Mouse (Mus musculus) CD4-positive naive resting alpha-beta T cell, adult 57 days (primary cell): ENCODE measurements around the gene Wdr92. TPM values are rescaled to one million over a fixed set of nuclear protein-coding genes. Genes with fewer than 3 reads are reported as not detected.

Source experiments
- total RNA-seq: library from RNA; stranded (reverse); gene quantifications from one replicate; pipeline ENCODE4 v1.2.4, GENCODE M21; 2023

Gene Wdr92
- total RNA-seq = 9.9 TPM

GRCm38 (mm10) chr11:17181807-17182206 is at the start of gene Wdr92:
Wdr92 (plus strand) TSS chr11:17182107.

GRCm38 (mm10) chr11:17158858-17159737 is 22.8 kb upstream of the Wdr92 start, which contains the start of gene Ppp3r1:
Ppp3r1 (plus strand) TSS chr11:17159263.

GRCm38 (mm10) chr11:17211258-17212140 is 29.6 kb downstream of the Wdr92 start, which contains the start of gene Pno1:
Pno1 (minus strand) TSS chr11:17211568.

DNA sequence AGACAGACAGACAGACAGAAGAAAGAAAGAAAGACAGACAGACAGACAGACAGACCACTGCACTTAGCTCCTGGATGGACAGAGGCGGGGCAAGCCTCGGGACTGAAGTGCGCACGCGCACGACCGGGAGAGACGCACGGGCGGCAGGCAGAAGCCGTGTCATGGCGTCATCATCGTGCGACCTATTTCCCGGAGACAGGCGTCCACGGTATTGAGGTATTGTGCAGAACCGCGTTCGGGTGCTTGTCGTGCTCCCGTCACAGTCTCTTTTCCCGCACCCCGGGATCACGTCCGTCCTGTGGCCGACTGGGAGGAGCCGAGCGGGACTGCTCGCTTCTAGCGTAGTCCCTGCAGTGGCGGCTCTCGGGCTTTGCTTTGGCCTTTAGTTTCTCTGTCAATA is 75.5 kb downstream of the Wdr92 start, which contains the start of gene C1d:
C1d (plus strand) TSS at position 137 of the 400 bp plus-strand sequence.

Other genes with a start within 250 kb of the Wdr92 start
- 1.1 TPM for gene Fbxo48, start 230.7 kb upstream of the Wdr92 start, total RNA-seq
- 5.6 TPM for gene Cnrip1, start 130.5 kb upstream of the Wdr92 start, total RNA-seq
- gene Plek, start 129.7 kb upstream of the Wdr92 start, total RNA-seq = 16.7 TPM
- 81.4 TPM for gene Ppp3r1, start 22.8 kb upstream of the Wdr92 start, total RNA-seq
- gene Pno1, start 29.5 kb downstream of the Wdr92 start, total RNA-seq = 24.5 TPM
- gene C1d, start 75.5 kb downstream of the Wdr92 start, total RNA-seq = 38.1 TPM